Mouse (Mus musculus) left cerebral cortex, adult 2 months (tissue): ENCODE data around the gene Lztfl1. TPM values are rescaled to one million over a fixed set of nuclear protein-coding genes. Genes with fewer than 3 reads are reported as not detected.
"Not testable (repeated sequence)": the region's sequence is repeated elsewhere in the genome, so short reads cannot be mapped to it uniquely, and the experiment has no call there.

Source experiments
- DNase-seq, 2 experiments: peaks; one replicate each; pipeline ENCODE4 v3.0.0; 2021 to 2022; ENCODE audit warnings: low spot score in 2 of 2, mixed read lengths in 1 of 2; ENCODE audit errors: extremely low spot score in 1 of 2
- H3K27ac ChIP-seq: fragments of 200-600 bp; 2 replicates; pipeline ENCODE4 v1.8.1; 2022
- H3K4me3 ChIP-seq: fragments of 200-600 bp; 2 replicates; pipeline ENCODE4 v1.8.1; 2022
- CTCF ChIP-seq: fragments of 200-600 bp; IDR thresholded peaks from 2 replicates; pipeline ENCODE4 v1.8.1; 2022; ENCODE audit warnings: antibody characterized with exemption, mild to moderate bottlenecking, moderate library complexity
- intact Hi-C: fragments of 180-260 bp; cut with DNase I; formaldehyde crosslinking; loops from one replicate; pipeline ENCODE4 v1.15.1; 2025
- total RNA-seq, 2 experiments: library from RNA; stranded (reverse); gene quantifications; 2 replicates each; pipeline ENCODE4 v1.2.3; 2021

Gene Lztfl1
- total RNA-seq, 2 experiments from 2014 or later = 69.2 to 77.4 TPM

GRCm38 (mm10) chr9:123678327-123679105, 39.0 kb downstream of the Lztfl1 start, which contains the start of the genes Ccr9 and Slc6a20a:
Ccr9 (plus strand) TSS chr9:123678439.
Slc6a20a (minus strand) TSS chr9:123678885.
- peak within 1 kb of the TSS; percentile 40 for H3K4me3 ChIP-seq
- DNase-seq = no peak
- no peak within 1 kb of the TSS; the same call in 1 of the 2 replicates for H3K27ac ChIP-seq
- intact Hi-C loops = no loop called here
- TF ChIP-seq CTCF = no peak

DNA sequence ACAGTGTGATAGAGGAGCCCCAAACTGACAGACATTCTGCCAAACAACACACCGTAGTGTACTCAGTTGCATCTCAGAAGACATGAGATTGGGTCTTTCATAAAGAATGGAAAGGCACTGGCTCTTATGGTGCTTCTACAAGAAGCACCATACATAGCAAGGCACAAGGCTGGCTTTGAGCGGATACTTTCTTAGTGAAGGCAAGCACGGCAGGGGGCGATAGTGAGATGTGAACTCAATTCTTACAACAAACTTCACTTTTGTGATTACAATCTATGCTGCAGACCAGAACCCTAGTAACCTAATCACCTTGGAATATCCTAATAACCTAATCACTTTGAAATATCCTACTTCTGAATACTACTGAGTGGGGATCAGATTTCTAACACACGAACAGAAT, 51.9 kb downstream of the Lztfl1 start:
- no peak overlapping the region for H3K27ac ChIP-seq
- TF ChIP-seq CTCF = peak; percentile 53
- H3K4me3 ChIP-seq = no peak overlapping the region
- intact Hi-C loops = no loop called here
- peak in 1 of 2 experiments; percentile 16 for DNase-seq

DNA sequence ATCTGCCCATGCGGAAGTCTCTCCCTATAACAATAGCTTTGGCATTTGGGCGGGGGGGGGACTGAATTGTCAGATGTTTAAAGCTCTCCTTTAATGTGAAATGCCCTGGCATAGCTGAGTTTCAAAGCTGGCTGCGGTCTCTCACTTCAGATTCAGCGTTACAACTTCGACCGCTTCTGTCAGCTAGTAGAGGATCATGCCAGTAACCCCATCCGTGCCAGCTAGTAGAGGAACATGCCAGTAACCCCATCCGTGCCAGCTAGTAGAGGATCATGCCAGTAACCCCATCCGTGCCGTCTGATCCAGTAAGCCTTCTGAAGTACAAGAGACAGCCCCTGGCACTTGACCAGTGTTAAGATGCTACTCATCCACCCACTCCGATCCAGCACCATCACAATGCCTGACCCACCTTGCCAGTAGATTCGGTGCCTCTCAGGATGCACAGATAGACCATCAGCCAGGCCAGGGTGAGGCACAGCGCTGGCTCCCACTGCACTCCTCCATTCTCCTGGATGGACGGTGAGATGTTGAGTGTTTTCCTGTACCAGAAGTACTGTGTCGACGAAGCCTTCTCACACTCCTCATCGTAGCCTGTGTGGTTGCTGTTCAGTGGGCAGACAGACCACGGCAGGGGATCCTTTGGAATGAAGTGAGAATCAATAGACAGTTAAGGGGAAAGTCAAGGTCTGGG, 57.4 kb downstream of the Lztfl1 start:
- not testable (repeated sequence) for H3K27ac ChIP-seq, DNase-seq, H3K4me3 ChIP-seq
- intact Hi-C loops = loop anchor here (2.0 kb wide), 1 partner anchor 51 kb away; no protein-coding TSS in a partner anchor

GRCm38 (mm10) chr9:123658981-123659380, 58.5 kb downstream of the Lztfl1 start:
- TF ChIP-seq CTCF = no peak; the same call in 1 of the 2 replicates
- no peak for DNase-seq
- Histone ChIP-seq H3K4me3 (no peak overlapping the region), H3K27ac (no peak overlapping the region)
- intact Hi-C loops = no loop called here

- no peak for DNase-seq
- no peak overlapping the region for H3K27ac ChIP-seq
- TF ChIP-seq CTCF = no peak
- no peak overlapping the region for H3K4me3 ChIP-seq
- intact Hi-C loops = no loop called here
Observed at GRCm38 (mm10) chr9:123657457-123657856, 60.0 kb downstream of the Lztfl1 start.

- intact Hi-C loops = no loop called here
- TF ChIP-seq CTCF = no peak
- DNase-seq = no peak
- Histone ChIP-seq H3K27ac (no peak overlapping the region), H3K4me3 (no peak overlapping the region)
Observed at GRCm38 (mm10) chr9:123651369-123651768, 66.1 kb downstream of the Lztfl1 start.

GRCm38 (mm10) chr9:123649785-123650511, 67.5 kb downstream of the Lztfl1 start:
- intact Hi-C loops = no loop called here
- DNase-seq = no peak
- TF ChIP-seq CTCF = no peak
- Histone ChIP-seq H3K4me3 (no peak overlapping the region), H3K27ac (no peak overlapping the region)

Other genes starting within 250 kb of the Lztfl1 start
- 1 to 10 TPM; 6.2 to 7.8 TPM for gene Limd1, start 239.0 kb downstream of the Lztfl1 start, total RNA-seq
- 10 to 100 TPM; 62.2 to 62.3 TPM for gene Sacm1l, start 187.9 kb downstream of the Lztfl1 start, total RNA-seq
- gene Slc6a20b, start 85.1 kb downstream of the Lztfl1 start, total RNA-seq = under 1 TPM; 0.37 to 0.52 TPM
- under 1 TPM; 0.12 to 0.20 TPM for gene Ccr9, start 39.3 kb downstream of the Lztfl1 start, total RNA-seq
- 10 to 100 TPM; 18.9 to 24.4 TPM for gene Slc6a20a, start 38.8 kb downstream of the Lztfl1 start, total RNA-seq
- gene Cxcr6, start 88.8 kb upstream of the Lztfl1 start, total RNA-seq = not detected
- gene Fyco1, start 134.2 kb upstream of the Lztfl1 start, total RNA-seq = 10 to 100 TPM; 29.4 to 30.2 TPM
- not detected for gene Xcr1, start 144.3 kb upstream of the Lztfl1 start, total RNA-seq